Mouse (Mus musculus): ENCODE results near the gene Tnfaip2.

The Tnfaip2 gene

GRCm38 (mm10) chr12:111428961-111429911 lies 13.0 kb upstream of the Tnfaip2 start:
- peak; percentile 48 to 59 for DNase-seq

GRCm38 (mm10) chr12:111430049-111430867 lies 12.0 kb upstream of the Tnfaip2 start:
- DNase-seq, result no peak

GRCm38 (mm10) chr12:111430868-111431817 lies 11.1 kb upstream of the Tnfaip2 start:
- DNase-seq, result no peak

GRCm38 (mm10) chr12:111432097-111432496 lies 10.2 kb upstream of the Tnfaip2 start:
- no peak for DNase-seq

- DNase-seq, result no peak
Measured at GRCm38 (mm10) chr12:111432751-111433331, 9.4 kb upstream of the Tnfaip2 start.

- DNase-seq, result no peak
Measured at GRCm38 (mm10) chr12:111434164-111434744, 8.0 kb upstream of the Tnfaip2 start.

GRCm38 (mm10) chr12:111434745-111435327 lies 7.4 kb upstream of the Tnfaip2 start:
- DNase-seq, result no peak

- no peak for DNase-seq
Measured at GRCm38 (mm10) chr12:111436170-111436569, 6.1 kb upstream of the Tnfaip2 start.

GRCm38 (mm10) chr12:111436640-111437039 lies 5.6 kb upstream of the Tnfaip2 start:
- DNase-seq, result no peak

GRCm38 (mm10) chr12:111437222-111437900 lies 4.9 kb upstream of the Tnfaip2 start:
- DNase-seq, result no peak

GRCm38 (mm10) chr12:111438850-111439249 lies 3.4 kb upstream of the Tnfaip2 start:
- DNase-seq, result no peak

GRCm38 (mm10) chr12:111440701-111441373 lies 1.4 kb upstream of the Tnfaip2 start:
- no peak for DNase-seq

GRCm38 (mm10) chr12:111441523-111441922 lies 746 bp upstream of the Tnfaip2 start:
- no peak for DNase-seq

GRCm38 (mm10) chr12:111443011-111443870 lies 972 bp downstream of the Tnfaip2 start:
- DNase-seq, result no peak

- no peak for DNase-seq
Measured at GRCm38 (mm10) chr12:111443921-111444831, 1.9 kb downstream of the Tnfaip2 start.

- DNase-seq, result no peak
Measured at GRCm38 (mm10) chr12:111445161-111445889, 3.1 kb downstream of the Tnfaip2 start.
